Mouse (Mus musculus) heart, adult 11 months (tissue): ENCODE measurements at regions not wholly inside any gene's neighbourhood (a gene's known extent, or its start where the extent isn't known, plus 50 kb on each side); places are given as distances from the start of the nearest gene placed in this dataset.

Source experiments
- DNase-seq: peaks from one replicate; pipeline ENCODE4 v3.0.0; 2022

DNA sequence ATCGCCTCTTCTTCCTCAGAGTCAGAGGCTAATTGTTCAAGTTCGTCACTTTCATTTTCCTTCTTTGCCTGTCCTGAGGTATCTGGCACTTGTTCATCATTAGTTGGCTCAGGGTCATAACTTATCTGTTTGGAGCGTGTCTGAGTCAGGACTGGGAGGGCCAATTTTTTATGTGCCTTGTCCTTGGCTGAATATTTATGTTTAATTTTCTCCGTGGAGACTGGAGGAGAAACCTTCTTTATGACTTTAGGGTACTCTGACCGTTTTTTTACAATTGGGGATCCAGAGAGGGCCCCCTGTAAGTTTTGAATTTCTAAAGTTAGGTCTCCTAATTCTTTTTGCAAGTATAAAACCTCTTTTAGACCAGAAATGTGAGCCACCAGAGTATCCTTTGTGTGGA, 1000.2 kb upstream of the Edil3 start:
- DNase-seq = peak; percentile 53
